Mouse (Mus musculus) 416B (cell line): ENCODE results near the gene Pax5.

Source experiments
- DNase-seq: peaks from one replicate; pipeline ENCODE4 v3.0.0; 2011; ENCODE audit warnings: low read depth

The Pax5 gene

GRCm38 (mm10) chr4:44667369-44667768 lies 42.9 kb downstream of the Pax5 start:
- DNase-seq = no peak

- no peak for DNase-seq
Measured at GRCm38 (mm10) chr4:44664767-44665056, 45.6 kb downstream of the Pax5 start.

DNA sequence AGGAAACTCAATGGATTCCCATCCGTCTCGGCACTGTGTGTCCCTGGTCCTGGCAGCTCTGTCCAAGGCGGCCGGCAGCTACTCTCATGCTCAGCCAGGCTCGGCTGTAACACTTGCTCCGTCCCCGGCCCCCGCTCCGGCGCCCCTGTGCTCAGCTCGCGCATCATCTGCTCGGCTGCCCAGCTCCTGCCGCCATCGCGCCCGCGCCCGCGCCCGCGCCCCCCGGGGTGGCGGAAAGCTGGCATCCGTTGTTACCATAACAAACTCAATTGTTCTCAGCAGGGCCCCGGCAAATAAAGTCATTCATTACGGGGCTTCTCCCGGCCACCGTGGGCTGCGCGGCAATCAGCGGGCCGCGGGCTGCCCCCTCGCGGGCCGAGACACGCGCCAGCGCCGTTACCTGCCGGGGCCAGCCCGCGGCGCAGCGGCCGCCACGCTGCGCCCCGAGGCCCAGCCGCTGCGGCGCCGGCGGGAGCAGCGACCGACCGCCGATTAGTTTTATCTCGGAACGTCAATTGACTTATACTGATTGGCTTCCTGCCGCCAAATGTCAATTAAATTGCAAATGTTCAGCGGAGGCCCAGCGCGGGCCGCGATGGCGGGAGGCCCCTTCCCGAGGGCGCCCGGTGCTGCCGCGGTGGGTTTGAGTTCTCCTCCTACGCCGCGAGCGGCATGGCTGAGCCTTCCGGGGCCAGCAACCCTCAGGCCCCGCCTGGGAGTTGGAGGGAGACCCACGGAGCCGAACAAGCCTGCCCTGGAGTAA lies 46.1 kb downstream of the Pax5 start:
- no peak for DNase-seq

GRCm38 (mm10) chr4:44663489-44663888 lies 46.8 kb downstream of the Pax5 start:
- no peak for DNase-seq

- peak; percentile 8 for DNase-seq
Measured at GRCm38 (mm10) chr4:44645181-44645580, 65.1 kb downstream of the Pax5 start.

- DNase-seq = no peak
Measured at GRCm38 (mm10) chr4:44641831-44642587, 68.3 kb downstream of the Pax5 start.

DNA sequence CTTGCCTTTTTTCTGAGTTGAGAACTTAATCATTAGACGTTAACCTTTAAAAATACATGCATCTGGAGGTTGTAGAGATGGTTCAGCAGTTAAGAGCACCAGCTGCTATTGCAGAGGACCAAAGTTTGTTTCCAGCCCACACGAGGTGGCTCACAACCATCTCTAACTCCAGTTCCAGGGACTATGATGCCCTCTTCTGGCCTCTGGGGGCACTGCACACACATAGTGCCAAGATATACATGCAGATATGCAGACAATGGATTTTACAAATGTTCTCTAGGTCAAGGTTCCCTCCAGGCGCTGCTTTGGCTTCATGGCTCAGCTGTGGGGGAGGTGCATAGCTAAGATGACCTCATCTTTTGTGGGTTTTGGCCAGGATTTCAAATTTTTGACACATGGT lies 74.7 kb downstream of the Pax5 start:
- DNase-seq = peak; percentile 4

DNA sequence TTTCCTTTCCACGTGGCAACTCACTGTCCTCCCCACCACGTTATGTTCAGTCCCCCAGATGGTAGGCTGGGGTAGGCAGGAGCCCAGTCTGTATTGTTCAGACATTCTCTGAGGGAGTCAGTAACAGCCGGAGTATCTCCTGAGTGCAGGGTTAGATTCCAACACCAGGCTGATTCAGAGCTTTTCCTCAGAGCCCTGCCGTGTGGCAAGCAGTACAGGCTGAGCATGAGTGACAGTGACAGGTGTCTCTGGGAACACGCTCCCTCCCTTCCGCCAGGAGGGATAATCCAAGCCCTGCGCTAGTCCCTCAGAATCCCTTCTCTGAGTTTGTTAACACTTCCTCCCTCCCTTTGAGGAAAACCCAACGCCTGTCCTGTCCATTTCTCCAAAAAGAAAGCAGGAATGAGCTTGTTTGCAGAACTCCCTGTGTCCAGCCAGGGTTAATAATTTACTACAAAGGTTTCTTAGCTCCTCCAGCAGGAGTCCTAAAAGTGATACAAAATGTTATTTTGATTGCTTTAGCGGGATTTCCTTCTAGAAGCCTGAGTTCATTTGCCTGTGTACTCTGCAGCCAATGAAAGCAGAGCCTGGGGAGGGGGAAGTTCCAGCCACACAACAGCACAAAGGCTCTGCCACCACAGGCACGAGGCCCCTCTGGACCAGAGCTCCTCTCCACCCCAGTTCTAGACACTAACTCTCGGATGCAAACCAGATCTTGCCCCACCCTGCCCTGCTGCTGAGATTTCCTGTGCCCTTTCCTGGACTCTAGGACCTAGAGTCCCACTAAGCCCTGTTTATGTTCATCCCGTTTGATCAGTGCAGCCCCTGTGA lies 76.4 kb downstream of the Pax5 start:
- no peak for DNase-seq

DNA sequence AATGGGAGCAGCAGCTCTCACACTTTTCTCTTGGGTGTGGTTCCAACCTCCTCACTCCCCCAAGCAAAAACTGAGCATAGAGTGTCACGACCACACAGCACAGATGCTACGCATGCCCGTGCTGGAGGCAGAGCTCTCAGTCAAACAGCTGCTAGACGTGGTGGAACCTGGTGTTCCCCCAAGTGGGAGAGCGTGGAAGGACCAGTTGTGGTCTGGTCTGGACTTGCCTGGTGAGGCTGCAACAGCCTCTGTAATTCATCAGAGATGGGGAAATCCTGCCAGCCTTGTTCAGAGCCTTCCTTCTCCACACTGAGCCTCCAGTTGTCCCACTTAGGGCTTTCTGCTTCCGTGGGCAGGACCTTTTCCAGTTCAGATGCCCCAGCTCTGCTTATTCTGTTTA lies 80.2 kb downstream of the Pax5 start:
- DNase-seq = no peak

GRCm38 (mm10) chr4:44627890-44628289 lies 82.4 kb downstream of the Pax5 start:
- no peak for DNase-seq

DNA sequence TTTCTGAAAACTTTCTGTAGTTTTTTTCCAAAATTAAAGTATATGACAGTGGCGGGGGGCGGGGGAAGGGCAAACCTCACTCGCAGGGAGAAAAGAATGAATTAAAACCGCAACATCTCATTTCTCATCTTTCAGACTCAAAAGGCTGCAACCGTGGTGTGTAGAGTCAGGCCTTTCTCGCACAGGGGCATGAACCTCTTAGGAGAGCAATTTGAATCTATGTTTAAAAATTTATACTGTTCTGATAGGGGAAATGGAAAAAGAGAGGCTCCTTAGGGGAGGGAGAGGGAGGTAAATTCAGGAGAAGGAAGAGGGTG lies 85.2 kb downstream of the Pax5 start:
- no peak for DNase-seq

- DNase-seq = no peak
Measured at GRCm38 (mm10) chr4:44624232-44625107, 85.8 kb downstream of the Pax5 start.

DNA sequence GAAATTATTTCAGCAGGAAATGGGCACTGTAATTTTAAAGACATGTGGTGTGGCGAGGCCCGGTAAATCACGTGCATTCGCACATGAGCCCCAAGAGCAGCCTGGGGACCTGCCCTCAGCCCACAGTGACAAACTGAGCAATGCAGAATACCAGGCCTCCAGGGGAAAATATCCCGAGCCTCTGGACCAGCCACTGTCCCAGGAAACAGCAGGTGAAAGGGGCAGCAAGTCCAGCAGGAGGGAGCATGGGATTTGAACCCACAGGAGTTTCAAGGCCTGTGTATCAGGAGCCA lies 86.9 kb downstream of the Pax5 start:
- DNase-seq = no peak

GRCm38 (mm10) chr4:44622682-44623434 lies 87.4 kb downstream of the Pax5 start:
- DNase-seq = no peak

DNA sequence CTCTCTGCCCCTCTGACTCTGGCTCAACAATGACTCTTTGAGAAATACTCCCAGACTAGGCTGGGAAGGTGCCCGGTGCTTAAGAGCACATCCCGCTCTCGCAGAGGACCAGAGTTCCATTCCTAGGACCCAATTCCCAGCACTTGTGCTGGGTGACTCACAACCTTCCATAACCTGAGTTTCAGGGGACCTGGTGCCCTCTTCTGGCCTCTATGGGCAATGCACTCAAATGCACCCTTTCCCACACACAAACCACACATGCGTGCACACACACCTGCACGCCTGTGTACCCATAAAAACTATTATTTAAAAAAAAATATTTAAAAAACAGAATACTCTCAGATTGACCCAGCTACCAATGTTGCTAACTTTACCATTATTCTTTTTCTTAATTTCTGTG lies 90.0 kb downstream of the Pax5 start:
- DNase-seq = no peak

DNA sequence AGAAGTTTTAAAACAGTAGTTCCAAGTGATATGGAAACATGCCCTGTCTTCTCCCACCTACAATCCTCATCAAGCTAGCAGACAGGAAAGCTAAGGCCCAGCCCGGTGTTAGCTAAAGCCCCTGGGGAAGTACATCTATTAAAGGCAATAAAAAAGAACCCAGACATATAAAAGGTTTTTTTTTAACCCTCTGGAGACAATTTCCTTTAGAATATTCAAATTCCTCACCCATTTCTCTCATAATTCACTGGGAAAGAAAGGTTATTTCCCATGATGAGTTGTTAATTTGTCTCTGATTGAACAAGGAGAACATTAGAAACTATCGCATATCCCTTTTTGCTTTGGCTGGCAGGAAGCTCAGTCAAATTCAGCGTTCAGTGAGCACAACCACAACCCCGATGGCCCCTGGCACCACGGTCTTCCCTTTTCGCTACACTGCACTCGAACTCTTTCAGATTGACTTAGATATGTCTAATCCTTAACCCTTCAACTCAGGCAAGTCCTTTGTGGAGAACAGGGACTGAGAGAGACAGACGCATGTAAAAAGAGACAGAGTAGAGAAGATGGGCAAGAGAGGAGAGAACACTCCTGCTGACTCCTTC lies 96.1 kb downstream of the Pax5 start:
- no peak for DNase-seq

- DNase-seq = no peak
Measured at GRCm38 (mm10) chr4:44612392-44612791, 97.9 kb downstream of the Pax5 start.

DNA sequence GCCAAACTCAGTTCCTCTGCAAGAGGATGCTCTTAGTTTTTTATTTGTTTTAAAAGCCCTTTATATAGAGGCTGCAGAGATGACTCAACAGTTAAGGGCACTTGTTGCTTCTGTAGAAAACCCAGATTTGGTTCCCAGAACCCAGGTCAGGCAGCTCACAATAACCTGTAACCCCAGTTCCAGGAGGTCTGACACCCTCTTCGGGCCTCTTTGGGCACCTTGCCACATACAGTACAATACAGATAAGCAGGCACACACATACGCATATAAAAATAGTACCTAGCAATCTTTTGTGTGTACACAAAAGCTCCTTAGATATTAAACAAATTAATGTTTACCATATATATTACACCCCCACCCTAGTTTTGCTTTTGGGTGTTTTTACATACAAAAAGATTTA lies 104.8 kb downstream of the Pax5 start:
- DNase-seq = no peak

DNA sequence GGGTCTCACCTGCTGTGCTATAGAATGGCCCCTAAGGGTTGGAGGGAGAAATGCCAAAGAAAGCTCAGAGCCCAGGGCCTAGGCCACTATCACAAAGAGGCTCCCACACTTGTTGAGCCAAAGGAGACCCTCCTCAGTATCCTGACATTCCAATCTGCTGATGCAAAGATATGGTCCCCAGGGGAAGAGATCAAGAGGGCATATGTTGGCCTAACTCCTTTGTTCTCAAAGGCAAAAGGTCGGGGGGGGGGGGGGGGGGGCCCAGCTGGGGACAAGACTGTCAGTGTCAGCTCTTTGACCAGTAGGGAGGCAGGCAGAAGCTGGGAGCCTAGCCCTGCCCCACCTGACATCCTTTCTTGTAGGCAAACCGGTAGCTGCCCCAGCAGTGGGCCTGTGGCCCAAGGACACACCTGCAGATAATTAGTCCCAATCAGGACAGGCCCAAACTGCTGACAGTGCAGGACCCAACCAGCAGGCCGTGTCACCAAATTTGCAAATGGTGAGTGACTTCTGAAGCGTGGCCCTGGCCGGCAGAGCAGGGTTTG lies 108.0 kb downstream of the Pax5 start:
- no peak for DNase-seq

DNA sequence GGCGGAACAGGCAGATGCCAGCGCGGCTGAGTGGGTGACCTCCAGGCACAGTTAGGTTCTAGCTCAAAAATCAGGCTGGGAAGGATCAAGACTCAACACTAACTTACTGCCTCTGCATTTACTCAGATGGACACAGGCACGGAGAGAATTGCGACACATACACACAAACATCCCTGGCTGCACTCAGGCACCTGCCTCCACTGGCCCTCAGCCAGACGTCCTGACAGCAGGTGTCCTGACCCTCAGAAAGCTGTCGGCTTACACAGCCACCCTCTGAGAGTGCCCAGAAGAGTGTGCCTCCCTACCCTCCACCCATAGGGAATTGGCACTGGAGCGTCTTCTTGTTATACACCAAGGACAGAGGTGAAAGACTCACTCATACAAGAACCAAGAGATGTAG lies 108.9 kb downstream of the Pax5 start:
- DNase-seq = no peak

GRCm38 (mm10) chr4:44600875-44601274 lies 109.4 kb downstream of the Pax5 start:
- no peak for DNase-seq
